14 mouse cellular contexts compared by ENCODE assay signal in genomic region chr16:63719235-63719634, GRCm38 (mm10).
"Had no signal": no experiment of that assay in that cellular context is flagged by ENCODE, and none has a peak within 500 bp of the region (broad histone marks: within the 10 kb centered on the region; RNA-seq: fewer than 3 reads in every experiment).

No protein-coding gene starts in this region.

- H3K4me2 ChIP-seq: lung, embryonic 14.5 days; midbrain, embryonic 11.5 days; midbrain, embryonic 13.5 days; midbrain, embryonic 15.5 days; neural tube, embryonic 12.5 days; stomach, embryonic 15.5 days had no signal

- H3K27me3 ChIP-seq: megakaryocyte, embryonic 14.5 days; midbrain, embryonic 13.5 days; midbrain, embryonic 15.5 days; neural tube, embryonic 12.5 days; stomach, embryonic 15.5 days had no signal

- DNase-seq: lung, postnatal 10 days; lung, postnatal 4 days; right cerebral cortex, postnatal 14 days; thymus, adult 2 months; thymus, postnatal 25 days; thymus, postnatal 4 days had no signal

- ATAC-seq: midbrain, embryonic 13.5 days; midbrain, embryonic 15.5 days had no signal

- H3K27ac ChIP-seq: midbrain, embryonic 13.5 days; midbrain, embryonic 15.5 days; neural tube, embryonic 12.5 days; stomach, embryonic 15.5 days; stomach, postnatal 0 days had no signal

- H3K9me3 ChIP-seq: megakaryocyte, embryonic 14.5 days; midbrain, embryonic 13.5 days; midbrain, embryonic 15.5 days; neural tube, embryonic 12.5 days; stomach, embryonic 15.5 days had no signal

- H3K9ac ChIP-seq: lung, embryonic 14.5 days; midbrain, embryonic 13.5 days; midbrain, embryonic 15.5 days; neural tube, embryonic 12.5 days; stomach, embryonic 15.5 days had no signal

- H3K36me3 ChIP-seq: midbrain, embryonic 13.5 days; midbrain, embryonic 15.5 days; neural tube, embryonic 12.5 days; stomach, embryonic 15.5 days had no signal

- H3K4me1 ChIP-seq: megakaryocyte, embryonic 14.5 days; midbrain, embryonic 13.5 days; midbrain, embryonic 15.5 days; neural tube, embryonic 12.5 days; stomach, embryonic 15.5 days had no signal

- H3K4me3 ChIP-seq: megakaryocyte, embryonic 14.5 days; midbrain, embryonic 13.5 days; midbrain, embryonic 15.5 days; neural tube, embryonic 12.5 days; stomach, embryonic 15.5 days had no signal
